Mouse (Mus musculus) midbrain, postnatal 0 days (tissue): ENCODE results near the gene Med17. TPM values are rescaled to one million over a fixed set of nuclear protein-coding genes. Genes with fewer than 3 reads are reported as not detected.

Experiments
- ATAC-seq: fragments of 200-750 bp; cut with Nextera tagmentation; 2 replicates; pipeline ENCODE4 v1.8.0; 2017; ENCODE audit warnings: moderate number of reproducible peaks, mild to moderate bottlenecking, moderate TSS enrichment, moderate library complexity; ENCODE audit not compliant: low FRiP score
- DNase-seq: peaks from one replicate; pipeline ENCODE4 v3.0.0-alpha.2; 2015; ENCODE audit warnings: low spot score
- H3K27ac ChIP-seq: fragments of 300-500 bp; sonication (generic); 2 replicates; pipeline ENCODE4 v1.5.1; 2014; ENCODE audit warnings: low read depth, mild to moderate bottlenecking, low read length, mixed read lengths
- H3K27me3 ChIP-seq: fragments of 300-500 bp; sonication (generic); 2 replicates; pipeline ENCODE4 v1.6.1; 2014; ENCODE audit warnings: low read length, control low read depth, mixed read lengths; ENCODE audit not compliant: insufficient read depth
- H3K36me3 ChIP-seq: fragments of 300-500 bp; sonication (generic); 2 replicates; pipeline ENCODE4 v1.6.1; 2014; ENCODE audit warnings: low read length, control low read depth, mixed read lengths; ENCODE audit not compliant: insufficient read depth
- H3K4me1 ChIP-seq: fragments of 300-500 bp; sonication (generic); 2 replicates; pipeline ENCODE4 v1.6.1; 2014; ENCODE audit warnings: mild to moderate bottlenecking, control low read depth, antibody characterized with exemption, low read length, mixed read lengths; ENCODE audit not compliant: insufficient read depth
- H3K4me2 ChIP-seq: fragments of 300-500 bp; sonication (generic); 2 replicates; pipeline ENCODE4 v1.6.1; 2014; ENCODE audit warnings: low read depth, mild to moderate bottlenecking, low read length, mixed read lengths; ENCODE audit not compliant: poor library complexity, severe bottlenecking
- H3K4me3 ChIP-seq: fragments of 300-500 bp; sonication (generic); 2 replicates; pipeline ENCODE4 v1.5.1; 2014; ENCODE audit warnings: low read depth, mild to moderate bottlenecking, low read length, moderate library complexity
- H3K9ac ChIP-seq: fragments of 300-500 bp; sonication (generic); replicated peaks from 2 replicates; pipeline ENCODE4 v1.6.1; 2014; ENCODE audit warnings: mild to moderate bottlenecking, low read length, moderate library complexity, mixed read lengths; ENCODE audit not compliant: poor library complexity, severe bottlenecking
- H3K9me3 ChIP-seq: fragments of 300-500 bp; sonication (generic); 2 replicates; pipeline ENCODE4 v1.6.1; 2016; ENCODE audit warnings: low read length, control low read depth
- CTCF ChIP-seq: IDR thresholded peaks from 2 replicates; pipeline ENCODE4 v1.5.1; 2016; ENCODE audit warnings: antibody characterized with exemption, mild to moderate bottlenecking
- WGBS: fragments of 180-500 bp; shearing (Covaris S2); extraction: QIAGEN DNeasy Blood & Tissue Kit; methylation state at CpG from one replicate; pipeline ENCODE4 v1.1.7; 2014; 5-methylcytosine and 5-hydroxymethylcytosine counted together
- microRNA-seq: library from miRNA; unstranded; fragments of <30 nt; microRNA quantifications from one replicate; pipeline ENCODE4, GENCODE M21; 2016; ENCODE audit warnings: borderline number of aligned reads
- polyA plus RNA-seq: library from polyadenylated mRNA; unstranded; fragments of >200 nt; fragmentation: Nextera tagmentation; extraction: Ambion mirVana; gene quantifications from 2 replicates; pipeline ENCODE4 v1.2.1, GENCODE M21; 2015
- total RNA-seq: library from RNA; depleted of rRNA; stranded (reverse); fragments of >200 nt; gene quantifications from 2 replicates; pipeline ENCODE4 v1.2.3, GENCODE M21; 2014; rRNA removed

The Med17 gene
- total and polyA plus RNA-seq, 2 experiments from 2014 or later: 19.4 to 28.6 TPM

DNA sequence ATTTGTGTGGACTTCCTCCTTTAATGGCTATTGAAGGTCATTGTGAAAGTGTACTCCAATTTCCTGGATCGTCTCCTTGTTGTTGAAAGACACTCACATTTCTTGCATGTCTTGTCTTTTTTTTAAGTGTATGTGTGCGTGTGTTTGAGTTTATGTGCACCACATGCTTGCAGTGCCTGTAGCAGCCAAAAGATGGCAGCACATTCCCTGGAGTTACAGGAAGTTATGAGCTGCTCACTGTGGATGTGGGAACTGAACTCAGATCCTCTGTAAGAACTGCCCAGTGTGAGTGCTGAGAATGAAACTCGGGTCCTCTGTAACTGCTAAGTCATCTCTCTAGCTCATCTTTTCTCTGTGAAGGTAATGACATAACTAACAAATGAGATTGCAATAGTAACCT lies 47.3 kb downstream of the Med17 start:
- no peak overlapping the region for H3K4me2 ChIP-seq
- no peak for TF ChIP-seq CTCF
- no peak overlapping the region for H3K27ac ChIP-seq
- ATAC-seq (no peak), DNase-seq (no peak)
- H3K36me3 ChIP-seq: no peaks in the 10 kb centered on the region
- no peaks in the 10 kb centered on the region for H3K9me3 ChIP-seq
- no peaks in the 10 kb centered on the region for H3K27me3 ChIP-seq
- no peak overlapping the region for H3K9ac ChIP-seq
- H3K4me3 ChIP-seq: no peak overlapping the region
- WGBS: 89% methylated on average over 3 of the region's 3 CpGs
- no peaks in the 10 kb centered on the region for H3K4me1 ChIP-seq

DNA sequence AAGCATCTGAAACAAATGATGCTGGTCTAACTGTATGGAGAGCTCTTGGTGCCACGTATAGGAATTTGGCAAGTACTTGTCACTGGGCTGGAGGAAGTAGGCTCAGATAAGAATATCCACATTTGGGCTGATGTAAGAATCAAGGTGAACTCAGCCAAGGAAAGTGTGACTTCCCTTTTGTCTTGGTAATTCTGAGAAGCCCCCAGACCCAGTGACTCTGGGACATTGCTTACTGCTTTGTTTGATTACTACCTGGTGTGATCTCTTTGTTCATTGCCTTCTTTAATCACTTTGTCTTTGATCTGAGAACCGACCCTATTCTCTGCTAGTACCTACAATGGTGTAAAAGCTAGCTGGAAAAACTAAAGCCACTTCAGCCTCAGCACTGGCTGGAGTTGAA lies 54.8 kb downstream of the Med17 start:
- ATAC-seq (no peak), DNase-seq (no peak)
- no peak for TF ChIP-seq CTCF
- Histone ChIP-seq H3K27me3 (no peaks in the 10 kb centered on the region), H3K27ac (no peak overlapping the region), H3K9me3 (no peaks in the 10 kb centered on the region), H3K4me3 (no peak overlapping the region), H3K4me1 (no peaks in the 10 kb centered on the region), H3K9ac (no peak overlapping the region), H3K4me2 (no peak overlapping the region), H3K36me3 (no peaks in the 10 kb centered on the region)
- WGBS: 46% methylated on average over 2 of the region's 2 CpGs

DNA sequence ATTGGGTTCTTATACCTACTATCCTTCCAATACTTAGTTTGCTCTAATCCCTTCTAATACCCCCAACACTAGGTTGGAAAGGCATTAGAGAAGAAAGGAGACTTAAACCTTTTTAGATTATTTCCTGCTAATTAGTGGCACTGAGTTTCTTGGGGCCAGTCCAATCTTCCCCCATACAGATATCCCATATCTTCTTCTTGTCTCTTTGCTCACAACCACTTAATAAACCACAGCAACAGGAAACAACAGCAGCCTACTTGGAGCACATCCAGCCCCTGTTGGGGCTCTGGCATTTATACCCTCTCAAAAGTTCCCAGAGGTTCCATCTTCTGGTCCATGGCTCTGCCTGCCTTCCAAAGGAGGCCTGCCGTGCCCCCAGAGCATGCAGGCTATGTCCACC lies 66.0 kb downstream of the Med17 start:
- H3K27me3 ChIP-seq: no peaks in the 10 kb centered on the region
- TF ChIP-seq CTCF: no peak

DNA sequence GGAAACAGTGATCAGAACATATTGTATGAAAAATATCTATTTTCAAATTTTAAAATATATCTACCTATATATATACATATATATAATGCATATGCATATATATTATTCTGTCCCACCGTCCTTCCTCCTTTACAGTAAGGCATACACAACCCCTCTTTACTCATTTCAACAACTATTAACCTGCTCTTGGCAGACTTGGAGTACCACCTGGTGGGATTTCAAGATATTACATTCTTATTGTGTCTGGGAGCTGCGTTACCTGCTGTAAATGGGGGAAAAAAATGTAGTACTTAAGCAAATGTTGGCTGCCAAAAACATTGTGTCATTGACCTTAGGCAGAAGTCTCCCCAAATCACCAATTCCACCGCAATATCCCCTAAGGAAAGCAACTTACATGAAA lies 67.9 kb downstream of the Med17 start:
- H3K36me3 ChIP-seq: no peaks in the 10 kb centered on the region
- TF ChIP-seq CTCF: peak; percentile 73
- no peak overlapping the region for H3K4me3 ChIP-seq
- DNase-seq (peak; percentile 60), ATAC-seq (no peak)
- no peaks in the 10 kb centered on the region for H3K4me1 ChIP-seq
- 75% methylated on average over 3 of the region's 3 CpGs for WGBS
- no peak overlapping the region for H3K9ac ChIP-seq
- no peaks in the 10 kb centered on the region for H3K9me3 ChIP-seq
- H3K27ac ChIP-seq: no peak overlapping the region
- no peaks in the 10 kb centered on the region for H3K27me3 ChIP-seq
- no peak overlapping the region for H3K4me2 ChIP-seq

More for the DNA sequence above, 66.0 kb downstream of the Med17 start:
- Histone ChIP-seq H3K4me2 (no peak overlapping the region), H3K9me3 (no peaks in the 10 kb centered on the region), H3K27ac (no peak overlapping the region), H3K9ac (no peak overlapping the region), H3K36me3 (no peaks in the 10 kb centered on the region), H3K4me3 (no peak overlapping the region), H3K4me1 (no peaks in the 10 kb centered on the region)
- no peak for DNase-seq
- WGBS: 63% methylated on average over 1 of the region's 1 CpGs
- no peak for ATAC-seq

Small RNA genes within 50 kb of the gene (microRNA-seq; reads per million reads assigned to microRNA genes)
- gene Gm49349: not detected
- gene mmu-mir-7650: not detected

Other genes starting within 250 kb of the Med17 start
- 136 and 143 TPM in 2 replicates for gene Panx1, start 234.5 kb downstream of the Med17 start, total RNA-seq
- 154 and 157 TPM in 2 replicates for gene Panx1, start 234.5 kb downstream of the Med17 start, polyA plus RNA-seq
- 0.14 and 0.16 TPM in 2 replicates for gene Hephl1, start 167.8 kb downstream of the Med17 start, total RNA-seq
- 0.05 TPM in 2 replicates for gene Hephl1, start 167.8 kb downstream of the Med17 start, polyA plus RNA-seq
- 37.4 and 43.4 TPM in 2 replicates for gene Vstm5, start 40.9 kb downstream of the Med17 start, total RNA-seq
- gene Vstm5, start 40.9 kb downstream of the Med17 start, polyA plus RNA-seq: 30.6 and 37.2 TPM in 2 replicates
- gene Taf1d, start 26.3 kb upstream of the Med17 start, total RNA-seq: 46.0 and 50.1 TPM in 2 replicates
- gene Taf1d, start 26.3 kb upstream of the Med17 start, polyA plus RNA-seq: 45.5 and 49.1 TPM in 2 replicates
- 16.4 and 16.7 TPM in 2 replicates for gene 4931406C07Rik, start 26.5 kb upstream of the Med17 start, total RNA-seq
- 11.6 and 14.8 TPM in 2 replicates for gene 4931406C07Rik, start 26.5 kb upstream of the Med17 start, polyA plus RNA-seq
- 17.8 and 30.6 TPM in 2 replicates for gene Cep295, start 77.9 kb upstream of the Med17 start, total RNA-seq
- gene Cep295, start 77.9 kb upstream of the Med17 start, polyA plus RNA-seq: 8.9 and 11.2 TPM in 2 replicates
- gene Smco4, start 213.5 kb upstream of the Med17 start, total RNA-seq: 3.5 and 5.0 TPM in 2 replicates
- gene Smco4, start 213.5 kb upstream of the Med17 start, polyA plus RNA-seq: 0.38 and 0.42 TPM in 2 replicates